Mouse (Mus musculus) lung, postnatal 0 days (tissue): ENCODE measurements at regions not wholly inside any gene's neighbourhood (a gene's known extent, or its start where the extent isn't known, plus 50 kb on each side); places are given as distances from the start of the nearest gene placed in this dataset.

ENCODE experiments used
- CTCF ChIP-seq: IDR thresholded peaks from 2 replicates; pipeline ENCODE4 v1.5.1; 2016; ENCODE audit warnings: antibody characterized with exemption, mild to moderate bottlenecking
- EP300 ChIP-seq: IDR thresholded peaks from 2 replicates; pipeline ENCODE4 v1.6.1; 2016; ENCODE audit warnings: antibody characterized with exemption, mild to moderate bottlenecking, control low read depth

DNA sequence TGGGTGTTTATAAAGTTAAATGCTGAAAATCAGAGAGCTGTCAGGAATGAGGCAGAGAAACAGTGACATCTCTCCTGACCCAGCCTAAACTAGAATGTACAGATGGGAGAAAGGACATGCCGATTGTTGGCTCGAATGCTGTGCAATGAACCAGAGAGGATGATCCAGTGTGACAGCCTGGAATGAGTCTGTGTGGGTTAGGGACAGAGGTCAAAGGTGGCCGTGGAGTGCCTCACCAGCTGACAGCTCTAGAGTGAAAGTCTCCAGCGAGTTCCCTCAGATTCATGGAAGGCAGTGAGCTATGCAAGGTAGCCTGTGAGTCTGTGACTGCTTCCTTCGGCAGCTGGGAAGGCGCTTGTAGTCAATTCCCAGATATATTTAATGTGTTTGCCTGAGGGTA lies 663.9 kb downstream of the Cdh8 start:
- TF ChIP-seq CTCF (no peak), EP300 (no peak)
